Mouse (Mus musculus): ENCODE measurements around the gene Igfbp2. TPM values are rescaled to one million over a fixed set of nuclear protein-coding genes. Genes with fewer than 3 reads are reported as not detected.

The Igfbp2 gene
- polyA plus RNA-seq, 2 experiments: 287 to 343 TPM

DNA sequence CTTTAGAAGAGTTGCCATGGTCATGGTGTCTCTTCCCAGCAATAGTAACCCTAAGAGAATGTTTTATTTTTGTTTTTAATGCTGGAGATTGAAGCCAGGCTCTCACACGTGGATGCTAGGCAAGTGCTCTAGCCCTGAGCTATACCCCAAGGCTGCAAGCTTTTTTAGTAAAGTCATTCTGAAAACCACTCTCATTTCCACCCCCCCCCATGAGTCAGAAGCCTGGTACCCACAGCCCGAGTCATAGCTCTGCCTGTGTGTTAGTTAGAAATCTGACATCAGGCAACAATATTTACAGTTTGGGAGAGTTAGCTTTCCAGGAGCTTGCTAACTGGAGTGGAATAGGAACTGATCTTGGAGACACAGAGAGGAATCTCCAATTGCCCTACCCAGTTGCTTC lies 25.9 kb upstream of the Igfbp2 start:
- H3K36me3 ChIP-seq (ENCODE audit: control insufficient read depth, insufficient read depth, low read length): no peaks in the 10 kb centered on the region
- no peak overlapping the region for H3K27ac ChIP-seq (replicated peaks; ENCODE audit: low read depth, low read length)
- H3K4me2 ChIP-seq (replicated peaks; ENCODE audit: low read depth, low read length, severe bottlenecking): no peak overlapping the region
- DNase-seq (ENCODE audit: low spot score): no peak
- no peak for TF ChIP-seq POLR2A (IDR thresholded peaks at IDR 0.05; ENCODE audit: borderline replicate concordance, extremely low read depth, insufficient read depth, insufficient read length)
- WGBS: 79% methylated on average over 2 of the region's 2 CpGs
- no peak overlapping the region for H3K9ac ChIP-seq (ENCODE audit: low read depth, low read length, severe bottlenecking)
- no peak for ATAC-seq (ENCODE audit: low FRiP score, low read depth)
- no peak overlapping the region for H3K4me3 ChIP-seq (replicated peaks; ENCODE audit: low read length)
- no peaks in the 10 kb centered on the region for H3K27me3 ChIP-seq (ENCODE audit: control insufficient read depth, insufficient read depth, low read length)
- no peaks in the 10 kb centered on the region for H3K4me1 ChIP-seq (ENCODE audit: control insufficient read depth, insufficient read depth, low read length)
- no peaks in the 10 kb centered on the region for H3K9me3 ChIP-seq (ENCODE audit: control insufficient read depth, low read length)

DNA sequence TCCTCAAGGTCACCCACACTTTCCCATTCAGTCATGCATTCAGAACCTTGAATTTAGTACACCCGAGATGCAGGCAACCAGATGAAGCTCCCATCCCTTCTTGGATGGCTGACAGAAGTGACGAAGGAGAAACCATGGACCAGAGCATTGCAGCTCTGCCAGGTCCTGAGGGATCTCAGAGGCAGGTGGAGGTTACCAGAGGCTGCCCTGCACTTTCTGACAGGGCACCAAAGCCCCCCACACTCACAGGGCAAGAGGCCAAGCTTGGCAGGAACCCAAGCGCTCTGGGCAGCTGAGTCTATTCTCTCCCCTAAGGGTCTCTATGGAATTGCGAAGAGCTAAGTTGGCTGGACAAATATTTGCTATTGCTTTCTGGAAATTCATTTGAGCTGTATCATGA lies 20.3 kb upstream of the Igfbp2 start:
- Histone ChIP-seq H3K9ac (ENCODE audit: low read depth, low read length, severe bottlenecking) (no peak overlapping the region), H3K9me3 (ENCODE audit: control insufficient read depth, low read length) (no peaks in the 10 kb centered on the region), H3K27ac (replicated peaks; ENCODE audit: low read depth, low read length) (no peak overlapping the region), H3K36me3 (ENCODE audit: control insufficient read depth, insufficient read depth, low read length) (no peaks in the 10 kb centered on the region), H3K4me1 (ENCODE audit: control insufficient read depth, insufficient read depth, low read length) (peaks cover 11% of the 10 kb centered on the region; the same call in 1 of the 2 replicates), H3K27me3 (ENCODE audit: control insufficient read depth, insufficient read depth, low read length) (no peaks in the 10 kb centered on the region), H3K4me2 (replicated peaks; ENCODE audit: low read depth, low read length, severe bottlenecking) (no peak overlapping the region), H3K4me3 (replicated peaks; ENCODE audit: low read length) (no peak overlapping the region)
- WGBS: 89% methylated on average over 4 of the region's 4 CpGs
- ATAC-seq (ENCODE audit: low FRiP score, low read depth): no peak
- no peak for TF ChIP-seq POLR2A (IDR thresholded peaks at IDR 0.05; ENCODE audit: borderline replicate concordance, extremely low read depth, insufficient read depth, insufficient read length)
- DNase-seq (ENCODE audit: low spot score): no peak

DNA sequence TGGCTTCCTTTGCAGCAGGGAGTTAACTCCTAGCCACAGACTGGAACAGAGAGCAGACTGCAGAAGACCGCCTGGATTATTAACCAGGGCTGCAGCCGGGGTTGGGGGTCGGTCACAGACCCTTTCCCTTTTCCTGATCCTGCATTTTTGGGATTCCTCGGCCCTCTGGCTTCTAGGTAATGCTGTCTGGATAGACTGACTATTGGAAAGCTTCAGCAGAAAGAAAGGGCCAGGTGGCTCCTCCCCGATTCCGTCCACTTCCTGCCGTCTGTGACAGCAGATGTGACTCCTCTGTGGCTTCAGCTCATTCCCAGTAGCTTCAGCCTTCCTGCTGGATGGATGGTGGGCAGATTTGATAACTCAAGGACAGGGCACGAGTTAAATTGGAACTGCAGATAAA lies 19.3 kb upstream of the Igfbp2 start:
- ATAC-seq (ENCODE audit: low FRiP score, low read depth) (no peak), DNase-seq (ENCODE audit: low spot score) (no peak)
- TF ChIP-seq POLR2A (IDR thresholded peaks at IDR 0.05; ENCODE audit: borderline replicate concordance, extremely low read depth, insufficient read depth, insufficient read length): no peak
- Histone ChIP-seq H3K4me1 (ENCODE audit: control insufficient read depth, insufficient read depth, low read length) (peaks cover 11% of the 10 kb centered on the region; the same call in 1 of the 2 replicates), H3K27me3 (ENCODE audit: control insufficient read depth, insufficient read depth, low read length) (no peaks in the 10 kb centered on the region), H3K27ac (replicated peaks; ENCODE audit: low read depth, low read length) (no peak overlapping the region), H3K4me3 (replicated peaks; ENCODE audit: low read length) (no peak overlapping the region), H3K4me2 (replicated peaks; ENCODE audit: low read depth, low read length, severe bottlenecking) (no peak overlapping the region), H3K36me3 (ENCODE audit: control insufficient read depth, insufficient read depth, low read length) (no peaks in the 10 kb centered on the region), H3K9ac (ENCODE audit: low read depth, low read length, severe bottlenecking) (no peak overlapping the region), H3K9me3 (ENCODE audit: control insufficient read depth, low read length) (no peaks in the 10 kb centered on the region)
- 23% methylated on average over 8 of the region's 8 CpGs for WGBS

DNA sequence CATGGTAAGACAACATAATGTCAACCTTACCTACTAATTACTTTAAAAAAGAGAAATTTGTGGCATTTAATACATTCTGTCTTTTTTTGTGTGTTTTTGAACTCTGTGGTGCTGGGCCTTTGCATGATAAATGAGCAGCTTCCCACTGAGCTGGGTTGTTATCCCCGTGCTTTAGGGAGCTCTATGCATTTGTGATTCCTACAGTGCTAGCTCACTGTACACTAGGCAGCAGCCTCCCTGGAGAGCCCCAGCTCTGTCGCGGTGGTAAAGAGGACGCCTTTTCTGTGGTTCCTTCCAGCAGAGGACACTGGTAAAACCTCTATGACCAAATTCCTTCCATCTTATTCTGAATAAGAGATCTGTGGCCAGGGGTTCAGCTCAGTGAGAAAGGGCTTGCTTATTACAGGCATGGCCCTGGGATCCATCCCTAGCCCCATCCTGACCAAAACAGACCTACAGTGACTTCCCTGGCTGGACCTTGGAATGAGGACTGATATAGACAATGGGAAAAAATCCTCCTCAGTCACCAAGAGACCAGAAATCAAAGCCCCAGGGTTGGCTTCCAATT lies 18.7 kb upstream of the Igfbp2 start:
- Histone ChIP-seq H3K4me2 (replicated peaks; ENCODE audit: low read depth, low read length, severe bottlenecking) (no peak overlapping the region), H3K27ac (replicated peaks; ENCODE audit: low read depth, low read length) (no peak overlapping the region; the same call in 1 of the 2 replicates), H3K9ac (ENCODE audit: low read depth, low read length, severe bottlenecking) (no peak overlapping the region), H3K4me3 (replicated peaks; ENCODE audit: low read length) (no peak overlapping the region), H3K36me3 (ENCODE audit: control insufficient read depth, insufficient read depth, low read length) (no peaks in the 10 kb centered on the region), H3K4me1 (ENCODE audit: control insufficient read depth, insufficient read depth, low read length) (peaks cover 11% of the 10 kb centered on the region; the same call in 1 of the 2 replicates), H3K27me3 (ENCODE audit: control insufficient read depth, insufficient read depth, low read length) (no peaks in the 10 kb centered on the region), H3K9me3 (ENCODE audit: control insufficient read depth, low read length) (no peaks in the 10 kb centered on the region)
- DNase-seq (ENCODE audit: low spot score): no peak
- no peak for TF ChIP-seq POLR2A (IDR thresholded peaks at IDR 0.05; ENCODE audit: borderline replicate concordance, extremely low read depth, insufficient read depth, insufficient read length)
- WGBS: 25% methylated on average over 4 of the region's 4 CpGs
- 0 out of 2 replicates have a peak, but pooled peaks have one; percentile 5 for ATAC-seq (ENCODE audit: low FRiP score, low read depth)

DNA sequence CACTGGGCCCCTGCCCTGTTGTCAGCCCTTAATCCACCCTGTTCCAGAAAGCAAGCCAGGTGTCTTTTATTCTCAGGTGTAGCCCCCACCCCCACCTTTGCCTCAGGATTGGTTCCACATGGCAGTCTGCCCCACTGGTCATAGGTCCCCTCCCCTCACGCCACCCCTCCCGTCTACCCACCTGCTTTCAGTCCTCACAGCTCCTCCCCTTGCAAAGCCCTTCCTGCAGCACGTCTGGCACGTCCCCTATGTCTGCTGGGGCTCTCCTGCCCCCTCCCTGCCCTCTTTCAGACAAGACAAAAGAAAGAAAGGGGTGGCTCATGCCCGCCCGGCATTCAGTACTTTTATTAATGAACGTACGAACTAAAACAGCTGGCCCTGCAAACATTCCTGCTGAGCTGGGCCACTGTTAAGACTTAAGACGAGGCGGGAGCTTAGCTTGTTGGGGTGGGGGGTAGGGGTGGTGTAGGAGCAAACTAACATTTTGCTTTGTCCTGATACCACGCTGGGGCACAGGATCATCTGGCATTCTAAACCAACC lies 18.2 kb upstream of the Igfbp2 start:
- ATAC-seq (ENCODE audit: low FRiP score, low read depth) (peak; percentile 84), DNase-seq (ENCODE audit: low spot score) (no peak)
- H3K27ac ChIP-seq (replicated peaks; ENCODE audit: low read depth, low read length): no peak overlapping the region
- no peaks in the 10 kb centered on the region for H3K27me3 ChIP-seq (ENCODE audit: control insufficient read depth, insufficient read depth, low read length)
- H3K4me1 ChIP-seq (ENCODE audit: control insufficient read depth, insufficient read depth, low read length): peaks cover 11% of the 10 kb centered on the region; the same call in 1 of the 2 replicates
- H3K36me3 ChIP-seq (ENCODE audit: control insufficient read depth, insufficient read depth, low read length): no peaks in the 10 kb centered on the region
- 0 out of 2 replicates have a peak overlapping the region, but pooled peaks have one; percentile 14 for H3K9ac ChIP-seq (ENCODE audit: low read depth, low read length, severe bottlenecking)
- 9% methylated on average over 11 of the region's 11 CpGs for WGBS
- H3K4me2 ChIP-seq (replicated peaks; ENCODE audit: low read depth, low read length, severe bottlenecking): no peak overlapping the region; the same call in 1 of the 2 replicates
- no peak overlapping the region for H3K4me3 ChIP-seq (replicated peaks; ENCODE audit: low read length)
- no peaks in the 10 kb centered on the region for H3K9me3 ChIP-seq (ENCODE audit: control insufficient read depth, low read length)
- no peak for TF ChIP-seq POLR2A (IDR thresholded peaks at IDR 0.05; ENCODE audit: borderline replicate concordance, extremely low read depth, insufficient read depth, insufficient read length)
